In genomic region chr11:54122416-54123264, GRCm38 (mm10) we compare ENCODE assay signal across 8 mouse cellular contexts. TPM values are rescaled to one million over a fixed set of nuclear protein-coding genes. Genes with fewer than 3 reads are reported as not detected.
A peak's percentile ranks its signal among the peaks of the same experiment; 100 is the strongest.
DNase-seq lines count a peak whose midpoint lies in the region; ATAC-seq and TF ChIP-seq lines count a peak whose summit lies in the region.

No protein-coding gene starts in this region.

- H3K27ac ChIP-seq in heart, embryonic 14.5 days (replicated peaks in 1 of 2; ENCODE audit: control insufficient read depth in 1 of 2, insufficient read depth in 1 of 2, low read depth in 2 of 2, low read length in 2 of 2): peak overlapping the region; percentile 46 to 65
- no peak overlapping the region for H3K27ac ChIP-seq in lung, postnatal 0 days (ENCODE audit: low read length)

- H3K36me3 ChIP-seq in heart, embryonic 14.5 days (ENCODE audit: control insufficient read depth, insufficient read depth, low read length): peaks cover 62% of the 10 kb centered on the region
- H3K36me3 ChIP-seq in lung, postnatal 0 days (ENCODE audit: insufficient read depth, low read length): peaks cover under 1% of the 10 kb centered on the region; the same call in 1 of the 2 replicates

- peak; percentile 69 for TF ChIP-seq CTCF in lung, postnatal 0 days (IDR thresholded peaks at IDR 0.05)

- 49% methylated on average over 14 of the region's 14 CpGs for WGBS in heart, embryonic 14.5 days
- WGBS in lung, postnatal 0 days: 48% methylated on average over 14 of the region's 14 CpGs

- H3K4me3 ChIP-seq in heart, embryonic 14.5 days (ENCODE audit: control insufficient read depth in 1 of 2, insufficient read depth in 1 of 2, low read depth in 1 of 2, low read length in 2 of 2): no peak overlapping the region
- H3K4me3 ChIP-seq in lung, postnatal 0 days (ENCODE audit: low read depth, low read length): no peak overlapping the region

- ATAC-seq in heart, embryonic 14.5 days (ENCODE audit: insufficient number of reproducible peaks, insufficient read depth, low FRiP score, low read depth): peak; percentile 70
- ATAC-seq in lung, postnatal 0 days: peak; percentile 87

- peak; percentile 51 for DNase-seq in kidney, adult 11 months
- DNase-seq in kidney, adult 8-10 months: no peak
- peak; percentile 39 for DNase-seq in embryo, embryonic 11 days
- peak; percentile 52 to 53 for DNase-seq in kidney, postnatal 36 days
- peak; percentile 72 for DNase-seq in lung, postnatal 0 days (ENCODE audit: low spot score)
- peak; percentile 51 to 53 for DNase-seq in right cerebral cortex, postnatal 36 days (ENCODE audit: low spot score in 2 of 2)
- DNase-seq in urinary bladder, postnatal 25 days (ENCODE audit: low spot score): no peak

- no peak overlapping the region for H3K9ac ChIP-seq in heart, embryonic 14.5 days (ENCODE audit: low read length)
- no peak overlapping the region for H3K9ac ChIP-seq in lung, postnatal 0 days (replicated peaks; ENCODE audit: low read depth)

- peak overlapping the region; percentile 8; the same call in 1 of the 2 replicates for H3K4me2 ChIP-seq in heart, embryonic 14.5 days (ENCODE audit: low read length)
- no peak overlapping the region for H3K4me2 ChIP-seq in lung, postnatal 0 days (replicated peaks; ENCODE audit: low read depth, low read length)

- no peak for TF ChIP-seq EP300 in lung, postnatal 0 days (IDR thresholded peaks at IDR 0.05)

- H3K27me3 ChIP-seq in heart, embryonic 14.5 days (ENCODE audit: control insufficient read depth, insufficient read depth, low read length): no peaks in the 10 kb centered on the region
- H3K27me3 ChIP-seq in lung, postnatal 0 days (replicated peaks; ENCODE audit: insufficient read depth, low read length): no peaks in the 10 kb centered on the region

- no peaks in the 10 kb centered on the region for H3K9me3 ChIP-seq in heart, embryonic 14.5 days (ENCODE audit: control insufficient read depth, low read length)
- H3K9me3 ChIP-seq in lung, postnatal 0 days (ENCODE audit: low read length): no peaks in the 10 kb centered on the region

- peaks cover 13 to 28% of the 10 kb centered on the region in 2 experiments for H3K4me1 ChIP-seq in heart, embryonic 14.5 days (ENCODE audit: control insufficient read depth in 2 of 2, insufficient read depth in 2 of 2, low read length in 2 of 2)
- no peaks in the 10 kb centered on the region for H3K4me1 ChIP-seq in lung, postnatal 0 days (ENCODE audit: insufficient read depth, low read depth, low read length)

RNA-seq across cellular contexts. Expression of gene P4ha2, which starts 22.7 kb away (rescaled TPM):
- polyA plus RNA-seq in heart, embryonic 14.5 days (2014; fragmentation: Nextera tagmentation; extraction: Ambion mirVana): 40.3 and 40.6 TPM in 2 replicates
- polyA plus RNA-seq in lung, postnatal 0 days (2015; fragmentation: Nextera tagmentation; extraction: Ambion mirVana): 21.4 and 26.5 TPM in 2 replicates

RNA-seq across cellular contexts. Expression of gene Pdlim4, which starts 53.8 kb away (rescaled TPM):
- polyA plus RNA-seq in heart, embryonic 14.5 days (2014; fragmentation: Nextera tagmentation; extraction: Ambion mirVana): 11.5 and 14.6 TPM in 2 replicates
- 7.3 and 8.6 TPM in 2 replicates for polyA plus RNA-seq in lung, postnatal 0 days (2015; fragmentation: Nextera tagmentation; extraction: Ambion mirVana)

Comparison
In these comparisons a context has a peak if more than half of its experiments do, and no peak if none do; other contexts are left out.
1. DNase-seq: peak in kidney, adult 11 months (single experiment), embryo, embryonic 11 days (single experiment), kidney, postnatal 36 days (2 of 2), lung, postnatal 0 days (single experiment) and right cerebral cortex, postnatal 36 days (2 of 2); none in kidney, adult 8-10 months (0 of 2) and urinary bladder, postnatal 25 days (single experiment).